Mouse (Mus musculus) cerebellum, adult 2 months (tissue): ENCODE measurements around the gene Rhoa. TPM values are rescaled to one million over a fixed set of nuclear protein-coding genes. Genes with fewer than 3 reads are reported as not detected.

ENCODE experiments used
- DNase-seq, 2 experiments: peaks; one replicate each; pipeline ENCODE4 v3.0.0; 2021
- H3K27ac ChIP-seq: fragments of 200-500 bp; 2 replicates; pipeline ENCODE4 v1.5.1; 2012; ENCODE audit warnings: low read length, control low read depth, inconsistent platforms; ENCODE audit not compliant: insufficient read depth
- H3K27me3 ChIP-seq: fragments of 200-500 bp; 2 replicates; pipeline ENCODE4 v1.6.1; 2012; ENCODE audit warnings: inconsistent platforms, mild to moderate bottlenecking, low read length, moderate library complexity; ENCODE audit not compliant: control insufficient read depth, insufficient read depth
- H3K4me1 ChIP-seq: fragments of 200-500 bp; 2 replicates; pipeline ENCODE4 v1.6.1; 2011; ENCODE audit warnings: low read length; ENCODE audit not compliant: control insufficient read depth, insufficient read depth
- H3K4me3 ChIP-seq: fragments of 200-500 bp; replicated peaks from 2 replicates; pipeline ENCODE3; 2011; ENCODE audit warnings: mild to moderate bottlenecking, low read depth, low read length, control low read depth; ENCODE audit not compliant: insufficient read depth
- CTCF ChIP-seq: fragments of 200-500 bp; IDR thresholded peaks from 2 replicates; pipeline ENCODE4 v1.5.1; 2011; ENCODE audit warnings: low read depth, mild to moderate bottlenecking, control low read depth, low read length, moderate library complexity, borderline replicate concordance; ENCODE audit not compliant: insufficient read depth
- POLR2A ChIP-seq: fragments of 200-500 bp; IDR thresholded peaks from 2 replicates; pipeline ENCODE4 v1.6.1; 2011; ENCODE audit warnings: low read length, control low read depth, borderline replicate concordance; ENCODE audit not compliant: insufficient read depth
- WGBS: fragments of 180-500 bp; shearing (Covaris S2); methylation state at CpG from one replicate; pipeline ENCODE4 v1.1.7; 2018; 5-methylcytosine and 5-hydroxymethylcytosine counted together
- polyA plus RNA-seq: library from polyadenylated mRNA; depleted of rRNA; stranded (reverse); fragments of >200 nt; gene quantifications from 2 replicates; pipeline ENCODE4 v1.2.3, GENCODE M21; 2012

The Rhoa gene
- polyA plus RNA-seq, 1 experiment, result 201 TPM

DNA sequence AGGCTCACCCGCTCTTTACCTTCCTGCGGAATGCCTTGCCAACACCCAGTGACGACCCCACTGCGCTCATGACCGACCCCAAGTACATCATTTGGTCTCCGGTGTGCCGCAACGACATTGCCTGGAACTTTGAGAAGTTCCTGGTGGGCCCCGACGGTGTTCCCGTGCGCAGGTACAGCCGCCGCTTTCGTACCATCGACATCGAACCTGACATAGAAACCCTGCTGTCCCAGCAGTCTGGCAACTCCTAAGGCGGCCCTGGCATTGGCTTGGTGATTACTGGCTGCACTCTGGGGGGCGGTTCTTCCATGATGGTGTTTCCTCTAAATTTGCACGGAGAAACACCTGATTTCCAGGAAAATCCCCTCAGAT, 33.9 kb downstream of the Rhoa start:
- peak overlapping the region; percentile 83; the same call in 1 of the 2 replicates for H3K27ac ChIP-seq
- DNase-seq, result peak; percentile 31 to 34
- TF ChIP-seq POLR2A (no peak), CTCF (no peak)

DNA sequence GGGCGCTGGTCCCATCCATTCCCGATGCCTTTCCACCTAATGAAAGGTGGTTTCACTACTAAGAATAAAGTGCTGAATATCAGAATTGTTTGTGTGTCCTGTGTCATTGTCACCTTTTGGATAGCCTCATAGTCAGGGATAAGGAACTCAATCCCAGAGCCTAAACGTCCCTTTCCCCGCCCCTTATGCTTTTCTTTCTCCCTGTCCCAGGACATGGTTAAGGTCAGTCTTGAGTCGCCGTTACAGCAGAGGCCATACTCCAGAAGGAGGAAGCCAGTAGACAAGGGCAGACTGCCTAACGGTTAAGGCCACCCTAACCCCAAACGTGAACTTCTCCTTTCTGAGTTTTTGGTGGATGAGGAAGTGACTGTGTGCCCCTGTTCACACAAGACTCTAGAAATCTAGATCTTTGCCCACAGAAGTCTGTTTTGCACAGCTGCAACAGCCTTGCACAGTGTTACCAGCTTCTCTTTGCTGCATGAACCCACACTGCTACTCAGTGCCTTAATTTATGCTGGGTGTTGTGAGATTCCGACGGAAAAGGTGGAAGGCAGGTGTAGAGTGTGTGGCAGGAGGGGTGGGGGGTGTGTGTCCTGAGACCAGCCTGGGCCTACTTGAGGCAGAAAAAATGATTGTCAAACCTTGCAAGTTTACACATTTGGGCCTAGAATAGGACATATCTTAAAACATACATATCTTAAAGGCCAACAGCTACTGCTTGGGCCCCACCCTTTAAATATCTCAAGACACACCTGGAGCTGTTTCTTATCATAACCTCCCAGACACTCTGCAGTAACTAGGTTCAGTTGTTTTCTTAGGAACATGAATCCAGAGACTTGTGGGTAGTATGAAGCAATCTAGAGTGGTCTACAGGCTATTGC, 34.6 kb downstream of the Rhoa start:
- peak overlapping the region; percentile 66 for H3K4me3 ChIP-seq
- TF ChIP-seq CTCF, result no peak
- no peak for TF ChIP-seq POLR2A
- H3K27me3 ChIP-seq, result no peaks in the 10 kb centered on the region
- H3K27ac ChIP-seq, result no peak overlapping the region
- 64% methylated on average over 10 of the region's 10 CpGs for WGBS
- no peak for DNase-seq
- H3K4me1 ChIP-seq, result peaks cover 4% of the 10 kb centered on the region

More for the DNA sequence above, 33.9 kb downstream of the Rhoa start:
- Histone ChIP-seq H3K4me1 (peaks cover 4% of the 10 kb centered on the region), H3K4me3 (peak overlapping the region; percentile 66), H3K27me3 (no peaks in the 10 kb centered on the region)
- 8% methylated on average over 20 of the region's 20 CpGs for WGBS

DNA sequence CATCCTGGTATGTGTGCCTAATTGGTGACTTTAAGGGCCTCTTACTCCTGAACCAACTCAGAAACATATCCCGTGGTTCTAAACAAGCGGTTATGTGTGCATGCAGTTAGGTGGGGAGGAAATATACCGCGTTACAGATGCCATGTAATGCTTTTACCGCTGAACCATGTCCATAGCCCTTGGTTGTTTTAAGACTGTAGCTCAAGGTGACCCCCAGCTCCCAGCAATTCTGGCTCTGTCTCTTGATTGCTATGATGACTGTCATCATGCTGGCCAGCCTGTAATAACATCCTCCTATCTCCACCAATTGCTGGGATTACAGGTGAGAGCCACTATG, 35.2 kb downstream of the Rhoa start:
- peaks cover 4% of the 10 kb centered on the region for H3K4me1 ChIP-seq
- no peaks in the 10 kb centered on the region for H3K27me3 ChIP-seq
- no peak overlapping the region for H3K27ac ChIP-seq
- WGBS, result 88% methylated on average over 5 of the region's 5 CpGs
- no peak overlapping the region for H3K4me3 ChIP-seq
- no peak for DNase-seq
- TF ChIP-seq POLR2A (no peak), CTCF (no peak)

GRCm38 (mm10) chr9:108341801-108342200, 35.9 kb downstream of the Rhoa start:
- Histone ChIP-seq H3K4me3 (no peak overlapping the region), H3K27me3 (no peaks in the 10 kb centered on the region), H3K27ac (no peak overlapping the region), H3K4me1 (peaks cover 4% of the 10 kb centered on the region)
- TF ChIP-seq POLR2A (no peak), CTCF (no peak)
- DNase-seq, result no peak

DNA sequence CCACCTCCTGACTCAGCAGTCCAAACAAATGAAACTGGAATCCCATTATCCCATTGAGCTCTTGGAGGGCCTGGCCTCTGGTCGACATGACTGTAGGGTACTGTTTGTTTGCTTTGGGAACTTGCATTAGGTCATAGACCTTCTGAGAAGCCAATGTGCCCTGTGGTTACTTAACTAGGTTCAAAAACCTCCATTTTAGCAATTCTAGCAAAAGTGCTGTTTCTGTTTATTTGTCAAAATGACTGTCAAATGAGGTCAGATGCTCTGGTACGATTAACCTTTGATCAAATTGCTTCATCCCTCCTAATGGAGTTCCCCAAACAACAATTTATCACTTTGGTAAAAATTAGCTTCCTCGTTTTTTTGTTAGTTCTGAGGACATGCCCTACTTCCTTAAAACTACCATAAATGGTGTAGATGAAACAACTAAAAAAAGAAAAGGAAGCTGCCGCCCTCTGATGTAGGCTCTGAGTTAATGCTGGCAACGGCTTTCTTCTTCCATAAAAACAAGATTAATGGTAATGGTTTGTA, 36.4 kb downstream of the Rhoa start:
- no peak overlapping the region for H3K27ac ChIP-seq
- no peak for DNase-seq
- 69% methylated on average over 5 of the region's 5 CpGs for WGBS

GRCm38 (mm10) chr9:108343331-108343730, 37.4 kb downstream of the Rhoa start:
- H3K27ac ChIP-seq, result no peak overlapping the region
- no peak overlapping the region for H3K4me3 ChIP-seq
- 93% methylated on average over 3 of the region's 3 CpGs for WGBS
- peaks cover 4% of the 10 kb centered on the region for H3K4me1 ChIP-seq
- no peaks in the 10 kb centered on the region for H3K27me3 ChIP-seq
- no peak for TF ChIP-seq CTCF
- DNase-seq, result no peak

More for the DNA sequence above, 36.4 kb downstream of the Rhoa start:
- peaks cover 4% of the 10 kb centered on the region for H3K4me1 ChIP-seq
- no peak overlapping the region for H3K4me3 ChIP-seq
- TF ChIP-seq POLR2A (no peak), CTCF (no peak)
- H3K27me3 ChIP-seq, result no peaks in the 10 kb centered on the region

DNA sequence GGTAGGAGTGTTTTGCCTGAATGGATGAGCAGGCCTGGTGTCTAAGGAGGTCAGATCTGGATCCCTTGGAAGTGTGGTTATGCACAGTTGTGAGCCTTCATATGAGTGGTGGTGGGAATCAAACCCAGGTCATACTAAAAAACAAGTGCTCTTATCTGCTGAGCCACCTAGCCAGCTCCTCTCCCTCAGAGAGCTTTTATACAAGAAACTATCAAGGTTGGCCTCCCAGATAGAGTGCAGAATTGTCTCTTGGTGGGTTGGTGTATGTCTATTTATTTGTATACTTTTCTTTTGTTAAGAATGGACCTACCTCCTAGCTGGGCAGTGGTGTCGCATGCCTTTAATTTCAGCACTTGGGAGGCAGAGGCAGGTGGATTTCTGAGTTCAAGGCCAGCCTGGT, 37.9 kb downstream of the Rhoa start:
- DNase-seq, result no peak
- WGBS, result 93% methylated on average over 1 of the region's 1 CpGs
- H3K4me1 ChIP-seq, result peaks cover 4% of the 10 kb centered on the region
- H3K4me3 ChIP-seq, result no peak overlapping the region
- TF ChIP-seq POLR2A (no peak), CTCF (no peak)
- H3K27me3 ChIP-seq, result no peaks in the 10 kb centered on the region
- H3K27ac ChIP-seq, result no peak overlapping the region

- no peak overlapping the region for H3K4me3 ChIP-seq
- no peaks in the 10 kb centered on the region; the same call in 1 of the 2 replicates for H3K27me3 ChIP-seq
- peaks cover 4% of the 10 kb centered on the region for H3K4me1 ChIP-seq
- WGBS, result 78% methylated on average over 4 of the region's 4 CpGs
- DNase-seq, result no peak
- H3K27ac ChIP-seq, result no peak overlapping the region
- TF ChIP-seq CTCF, result no peak
Measured at GRCm38 (mm10) chr9:108344471-108344870, 38.5 kb downstream of the Rhoa start.

GRCm38 (mm10) chr9:108347024-108347423, 41.1 kb downstream of the Rhoa start:
- H3K27ac ChIP-seq, result peak overlapping the region; percentile 93
- WGBS, result 3% methylated on average over 11 of the region's 11 CpGs
- DNase-seq, result no peak
- H3K4me3 ChIP-seq, result peak overlapping the region; percentile 79
- no peaks in the 10 kb centered on the region for H3K4me1 ChIP-seq
- TF ChIP-seq POLR2A (no peak), CTCF (no peak)
- no peaks in the 10 kb centered on the region; the same call in 1 of the 2 replicates for H3K27me3 ChIP-seq
